ENCODE assay signal across 16 mouse cellular contexts in genomic region chr3:153642826-153643225, GRCm38 (mm10).
"Had no signal": no experiment of that assay in that cellular context is flagged by ENCODE, and none has a peak within 500 bp of the region (broad histone marks: within the 10 kb centered on the region; RNA-seq: fewer than 3 reads in every experiment).

No protein-coding gene starts in this region.

- H3K4me1 ChIP-seq: limb, embryonic 15.5 days had no signal

- H3K9ac ChIP-seq: limb, embryonic 15.5 days; liver, embryonic 12.5 days; lung, embryonic 14.5 days; midbrain, embryonic 15.5 days; neural tube, embryonic 13.5 days; stomach, embryonic 15.5 days had no signal

- H3K27ac ChIP-seq: left cerebral cortex, adult 2 months; limb, embryonic 15.5 days; liver, embryonic 12.5 days; midbrain, embryonic 15.5 days; stomach, embryonic 15.5 days had no signal

- H3K27me3 ChIP-seq: limb, embryonic 15.5 days; liver, embryonic 12.5 days; midbrain, embryonic 15.5 days; neural tube, embryonic 13.5 days; stomach, embryonic 15.5 days had no signal

- H3K4me2 ChIP-seq: limb, embryonic 15.5 days; liver, embryonic 12.5 days; lung, embryonic 14.5 days; midbrain, embryonic 15.5 days; neural tube, embryonic 13.5 days; stomach, embryonic 15.5 days had no signal

- H3K36me3 ChIP-seq: limb, embryonic 15.5 days; midbrain, embryonic 10.5 days; midbrain, embryonic 15.5 days; neural tube, embryonic 13.5 days; stomach, embryonic 15.5 days had no signal

- H3K4me3 ChIP-seq: left cerebral cortex, adult 2 months; limb, embryonic 15.5 days; liver, embryonic 12.5 days; midbrain, embryonic 10.5 days; midbrain, embryonic 15.5 days; neural tube, embryonic 13.5 days; stomach, embryonic 15.5 days had no signal

- ATAC-seq: inflammation-experienced regulatory T-cells, adult 6 months; intestine, postnatal 0 days; liver, embryonic 12.5 days; midbrain, embryonic 15.5 days had no signal

- DNase-seq: lung, embryonic 14.5 days; lung, postnatal 10 days; lung, postnatal 4 days; retina, postnatal 1 day; right cerebral cortex, postnatal 4 days; spleen, adult 18-20 months; thymus, postnatal 4 days had no signal

- H3K9me3 ChIP-seq: limb, embryonic 15.5 days; liver, embryonic 12.5 days; midbrain, embryonic 10.5 days; midbrain, embryonic 15.5 days; neural tube, embryonic 13.5 days; stomach, embryonic 15.5 days had no signal
